In genomic region chr5:103749465-103750285, GRCm38 (mm10) we compare ENCODE assay signal across 23 mouse cellular contexts. TPM values are rescaled to one million over a fixed set of nuclear protein-coding genes. Genes with fewer than 3 reads are reported as not detected.
DNase-seq lines count a peak whose midpoint lies in the region; ATAC-seq and TF ChIP-seq lines count a peak whose summit lies in the region.
"Had no signal": no experiment of that assay in that cellular context is flagged by ENCODE, and none has a peak within 500 bp of the region (broad histone marks: within the 10 kb centered on the region; RNA-seq: fewer than 3 reads in every experiment).

No protein-coding gene starts in this region.

- DNase-seq in embryonic facial prominence, embryonic 11.5 days (ENCODE audit: low spot score): peak; percentile 32
- DNase-seq in embryonic facial prominence, embryonic 10.5 days (ENCODE audit: low spot score): no peak
- peak; percentile 35 for DNase-seq in lung, postnatal 0 days (ENCODE audit: low spot score)
- no peak for DNase-seq in lung, postnatal 10 days
- peak; percentile 70 for DNase-seq in A20 (ENCODE audit: low read depth, low spot score)
- DNase-seq in embryonic facial prominence, embryonic 14.5 days (ENCODE audit: low spot score): peak; percentile 43
- no peak for DNase-seq in frontal cortex, postnatal 36 days (ENCODE audit: low spot score in 2 of 2)
- DNase-seq in layer of hippocampus, postnatal 36 days: no peak
- DNase-seq: adrenal gland, postnatal 36 days; cerebellum, adult 8-10 months; forebrain, postnatal 0 days; kidney, adult 8-10 months; left cerebral cortex, postnatal 4 days; thymus, postnatal 25 days had no signal

- no peak overlapping the region for H3K9ac ChIP-seq in embryonic facial prominence, embryonic 11.5 days (replicated peaks; ENCODE audit: low read length)
- no peak overlapping the region for H3K9ac ChIP-seq in lung, postnatal 0 days (replicated peaks; ENCODE audit: low read depth)
- H3K9ac ChIP-seq in embryonic facial prominence, embryonic 14.5 days (ENCODE audit: low read depth, low read length): no peak overlapping the region
- H3K9ac ChIP-seq: embryonic facial prominence, embryonic 12.5 days; forebrain, postnatal 0 days; heart, embryonic 13.5 days; hindbrain, embryonic 13.5 days; midbrain, embryonic 13.5 days had no signal

- WGBS in embryonic facial prominence, embryonic 11.5 days: 27% methylated on average over 7 of the region's 7 CpGs
- 26% methylated on average over 7 of the region's 7 CpGs for WGBS in embryonic facial prominence, embryonic 10.5 days
- 70% methylated on average over 7 of the region's 7 CpGs for WGBS in lung, postnatal 0 days
- 34% methylated on average over 7 of the region's 7 CpGs for WGBS in embryonic facial prominence, embryonic 14.5 days

- no peak overlapping the region for H3K4me2 ChIP-seq in embryonic facial prominence, embryonic 11.5 days (ENCODE audit: low read depth, low read length)
- H3K4me2 ChIP-seq in lung, postnatal 0 days (replicated peaks; ENCODE audit: low read depth, low read length): no peak overlapping the region
- no peak overlapping the region for H3K4me2 ChIP-seq in embryonic facial prominence, embryonic 14.5 days (ENCODE audit: low read depth, low read length)
- H3K4me2 ChIP-seq: embryonic facial prominence, embryonic 12.5 days; heart, embryonic 13.5 days; hindbrain, embryonic 13.5 days; midbrain, embryonic 13.5 days had no signal

- no peak for TF ChIP-seq CTCF in lung, postnatal 0 days (IDR thresholded peaks at IDR 0.05)

- no peak for TF ChIP-seq EP300 in lung, postnatal 0 days (IDR thresholded peaks at IDR 0.05)

- H3K27ac ChIP-seq in embryonic facial prominence, embryonic 11.5 days (replicated peaks; ENCODE audit: low read depth, low read length): no peak overlapping the region
- H3K27ac ChIP-seq in embryonic facial prominence, embryonic 10.5 days (replicated peaks): no peak overlapping the region
- peak overlapping the region; percentile 9; the same call in 1 of the 2 replicates for H3K27ac ChIP-seq in lung, postnatal 0 days (ENCODE audit: low read length)
- no peak overlapping the region for H3K27ac ChIP-seq in embryonic facial prominence, embryonic 14.5 days (replicated peaks; ENCODE audit: low read depth, low read length)
- H3K27ac ChIP-seq: embryonic facial prominence, embryonic 12.5 days; heart, embryonic 13.5 days; hindbrain, embryonic 13.5 days; left cerebral cortex, adult 2 months; macrophage; midbrain, embryonic 13.5 days had no signal

- H3K9me3 ChIP-seq in embryonic facial prominence, embryonic 11.5 days (replicated peaks; ENCODE audit: control insufficient read depth, low read length): no peaks in the 10 kb centered on the region
- H3K9me3 ChIP-seq in embryonic facial prominence, embryonic 10.5 days: no peaks in the 10 kb centered on the region
- no peaks in the 10 kb centered on the region for H3K9me3 ChIP-seq in lung, postnatal 0 days (ENCODE audit: low read length)
- H3K9me3 ChIP-seq in embryonic facial prominence, embryonic 14.5 days (ENCODE audit: control insufficient read depth, low read length): no peaks in the 10 kb centered on the region
- H3K9me3 ChIP-seq: embryonic facial prominence, embryonic 12.5 days; G1E; heart, embryonic 13.5 days; hindbrain, embryonic 13.5 days; midbrain, embryonic 13.5 days had no signal

- no peaks in the 10 kb centered on the region for H3K36me3 ChIP-seq in embryonic facial prominence, embryonic 11.5 days (replicated peaks; ENCODE audit: control insufficient read depth, insufficient read depth, low read depth, low read length)
- H3K36me3 ChIP-seq in embryonic facial prominence, embryonic 10.5 days (replicated peaks): no peaks in the 10 kb centered on the region
- H3K36me3 ChIP-seq in lung, postnatal 0 days (ENCODE audit: insufficient read depth, low read length): no peaks in the 10 kb centered on the region
- H3K36me3 ChIP-seq in embryonic facial prominence, embryonic 14.5 days (ENCODE audit: control insufficient read depth, insufficient read depth, low read length): no peaks in the 10 kb centered on the region
- H3K36me3 ChIP-seq: embryonic facial prominence, embryonic 12.5 days; G1E; heart, embryonic 13.5 days; hindbrain, embryonic 13.5 days; midbrain, embryonic 13.5 days had no signal

- no peaks in the 10 kb centered on the region for H3K4me1 ChIP-seq in embryonic facial prominence, embryonic 11.5 days (ENCODE audit: control insufficient read depth, insufficient read depth, low read length)
- peaks cover 17% of the 10 kb centered on the region for H3K4me1 ChIP-seq in embryonic facial prominence, embryonic 10.5 days
- peaks cover 7% of the 10 kb centered on the region; the same call in 1 of the 2 replicates for H3K4me1 ChIP-seq in lung, postnatal 0 days (ENCODE audit: insufficient read depth, low read depth, low read length)
- H3K4me1 ChIP-seq in embryonic facial prominence, embryonic 14.5 days (ENCODE audit: control insufficient read depth, insufficient read depth, low read length): 0 out of 2 replicates have a peak, but pooled peaks cover 2% of the 10 kb centered on the region

- H3K27me3 ChIP-seq in embryonic facial prominence, embryonic 11.5 days (ENCODE audit: control insufficient read depth, insufficient read depth, low read length): no peaks in the 10 kb centered on the region
- peaks cover 14% of the 10 kb centered on the region for H3K27me3 ChIP-seq in embryonic facial prominence, embryonic 10.5 days (replicated peaks; ENCODE audit: low read depth, poor library complexity, severe bottlenecking)
- no peaks in the 10 kb centered on the region for H3K27me3 ChIP-seq in lung, postnatal 0 days (replicated peaks; ENCODE audit: insufficient read depth, low read length)
- H3K27me3 ChIP-seq in embryonic facial prominence, embryonic 14.5 days (replicated peaks; ENCODE audit: control insufficient read depth, insufficient read depth, low read length): 0 out of 2 replicates have a peak, but pooled peaks cover 3% of the 10 kb centered on the region

- H3K4me3 ChIP-seq in embryonic facial prominence, embryonic 11.5 days (ENCODE audit: low read depth, low read length): no peak overlapping the region
- H3K4me3 ChIP-seq in embryonic facial prominence, embryonic 10.5 days: no peak overlapping the region
- no peak overlapping the region for H3K4me3 ChIP-seq in lung, postnatal 0 days (ENCODE audit: low read depth, low read length)
- H3K4me3 ChIP-seq in embryonic facial prominence, embryonic 14.5 days (ENCODE audit: low read depth, low read length): no peak overlapping the region
- H3K4me3 ChIP-seq: embryonic facial prominence, embryonic 12.5 days; heart, embryonic 13.5 days; hindbrain, embryonic 13.5 days; left cerebral cortex, adult 2 months; midbrain, embryonic 13.5 days had no signal

- no peak for ATAC-seq in embryonic facial prominence, embryonic 11.5 days (replicated peaks; ENCODE audit: insufficient number of reproducible peaks, low FRiP score, low TSS enrichment, low read depth)
- no peak for ATAC-seq in lung, postnatal 0 days
- ATAC-seq in embryonic facial prominence, embryonic 14.5 days (ENCODE audit: low read depth): no peak
- ATAC-seq: CD4-positive, CD25-positive, alpha-beta regulatory T cell, adult 4 months; forebrain, postnatal 0 days; inflammation-experienced regulatory T-cells, adult 6 months; midbrain, embryonic 13.5 days had no signal

RNA-seq across cellular contexts. Expression of gene Aff1, which starts 57.5 kb away (rescaled TPM):
- polyA plus RNA-seq in embryonic facial prominence, embryonic 11.5 days (2014; fragmentation: Nextera tagmentation; extraction: Ambion mirVana): 6.1 and 6.9 TPM in 2 replicates
- 4.0 and 5.5 TPM in 2 replicates for polyA plus RNA-seq in embryonic facial prominence, embryonic 10.5 days (2016; fragmentation: Nextera tagmentation; extraction: Ambion mirVana)
- polyA plus RNA-seq in lung, postnatal 0 days (2015; fragmentation: Nextera tagmentation; extraction: Ambion mirVana): 9.4 and 10.0 TPM in 2 replicates
- 7.5 and 8.2 TPM in 2 replicates for polyA plus RNA-seq in embryonic facial prominence, embryonic 14.5 days (2014; fragmentation: Nextera tagmentation; extraction: Ambion mirVana)
- 10 to 100 TPM; 14.9 to 18.2 TPM for total RNA-seq in layer of hippocampus, postnatal 36 days (2021)

Comparison
In these comparisons a context has a peak if more than half of its experiments do, and no peak if none do; other contexts are left out.
1. DNase-seq: peak in embryonic facial prominence, embryonic 11.5 days (single experiment), lung, postnatal 0 days (single experiment), A20 (single experiment) and embryonic facial prominence, embryonic 14.5 days (single experiment); none in embryonic facial prominence, embryonic 10.5 days (single experiment), lung, postnatal 10 days (single experiment), frontal cortex, postnatal 36 days (0 of 2) and layer of hippocampus, postnatal 36 days (0 of 2).